Mouse (Mus musculus) liver, embryonic 18 days (tissue): ENCODE measurements around the gene Gm13698. TPM values are rescaled to one million over a fixed set of nuclear protein-coding genes. Genes with fewer than 3 reads are reported as not detected.

Source experiments
- polyA plus RNA-seq: library from polyadenylated mRNA; depleted of rRNA; stranded (reverse); fragments of >200 nt; gene quantifications from 2 replicates; pipeline ENCODE4 v1.2.3, GENCODE M21; 2012; rRNA removed

Gm13698 gene
- polyA plus RNA-seq, result not detected in 2 replicates

GRCm38 (mm10) chr2:83955393-83955792 lies at the start of gene Gm13698:
Gene Gm13698 (plus strand): TSS chr2:83955693.

GRCm38 (mm10) chr2:83940931-83941361 lies 14.5 kb upstream of the Gm13698 start, which contains the start of gene Zswim2:
Gene Zswim2 (minus strand): TSS chr2:83941228.

GRCm38 (mm10) chr2:83961203-83961602 lies 5.7 kb downstream of the Gm13698 start, which contains the start of gene Gm13693:
Gene Gm13693 (plus strand): TSS chr2:83961503.

GRCm38 (mm10) chr2:83967013-83967412 lies 11.5 kb downstream of the Gm13698 start, which contains the start of gene Gm13695:
Gene Gm13695 (plus strand): TSS chr2:83967313.

DNA sequence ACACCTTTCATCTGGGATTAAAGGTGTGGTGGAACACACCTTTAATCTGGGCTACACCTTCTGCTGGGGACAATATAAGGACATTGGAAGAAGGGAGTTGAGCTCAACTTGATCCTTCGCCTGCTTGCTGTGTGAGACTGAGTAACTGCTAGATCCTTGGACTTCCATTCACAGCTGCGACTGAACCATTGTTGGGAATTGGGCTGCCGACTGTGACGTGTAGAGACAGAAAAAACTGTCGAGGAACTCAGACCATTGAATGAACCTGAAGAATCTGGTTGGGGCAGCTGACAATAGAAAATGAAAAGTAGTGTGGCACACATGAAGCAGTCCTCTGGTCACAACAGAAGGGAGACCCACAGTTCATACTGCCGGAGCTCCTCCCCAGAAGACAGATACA lies 17.3 kb downstream of the Gm13698 start, which contains the start of gene Gm13696:
Gm13696 (plus strand) TSS at position 301 of the 400 bp plus-strand sequence.

GRCm38 (mm10) chr2:83978633-83979032 lies 23.1 kb downstream of the Gm13698 start, which contains the start of gene Gm13694:
Gene Gm13694 (plus strand): TSS chr2:83978933.

DNA sequence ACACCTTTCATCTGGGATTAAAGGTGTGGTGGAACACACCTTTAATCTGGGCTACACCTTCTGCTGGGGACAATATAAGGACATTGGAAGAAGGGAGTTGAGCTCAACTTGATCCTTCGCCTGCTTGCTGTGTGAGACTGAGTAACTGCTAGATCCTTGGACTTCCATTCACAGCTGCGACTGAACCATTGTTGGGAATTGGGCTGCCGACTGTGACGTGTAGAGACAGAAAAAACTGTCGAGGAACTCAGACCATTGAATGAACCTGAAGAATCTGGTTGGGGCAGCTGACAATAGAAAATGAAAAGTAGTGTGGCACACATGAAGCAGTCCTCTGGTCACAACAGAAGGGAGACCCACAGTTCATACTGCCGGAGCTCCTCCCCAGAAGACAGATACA lies 28.9 kb downstream of the Gm13698 start, which contains the start of gene Gm13697:
Gm13697 (plus strand) TSS at position 301 of the 400 bp plus-strand sequence.

DNA sequence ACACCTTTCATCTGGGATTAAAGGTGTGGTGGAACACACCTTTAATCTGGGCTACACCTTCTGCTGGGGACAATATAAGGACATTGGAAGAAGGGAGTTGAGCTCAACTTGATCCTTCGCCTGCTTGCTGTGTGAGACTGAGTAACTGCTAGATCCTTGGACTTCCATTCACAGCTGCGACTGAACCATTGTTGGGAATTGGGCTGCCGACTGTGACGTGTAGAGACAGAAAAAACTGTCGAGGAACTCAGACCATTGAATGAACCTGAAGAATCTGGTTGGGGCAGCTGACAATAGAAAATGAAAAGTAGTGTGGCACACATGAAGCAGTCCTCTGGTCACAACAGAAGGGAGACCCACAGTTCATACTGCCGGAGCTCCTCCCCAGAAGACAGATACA lies 34.8 kb downstream of the Gm13698 start, which contains the start of gene Gm13691:
Gm13691 (plus strand) TSS at position 301 of the 400 bp plus-strand sequence.

Other genes with a start within 250 kb of the Gm13698 start
- gene Itgav, start 231.3 kb upstream of the Gm13698 start, polyA plus RNA-seq, result 9.5 and 9.7 TPM in 2 replicates
- gene Fam171b, start 143.1 kb upstream of the Gm13698 start, polyA plus RNA-seq, result 0.28 and 0.39 TPM in 2 replicates
- gene Zswim2, start 14.5 kb upstream of the Gm13698 start, polyA plus RNA-seq, result not detected in 2 replicates
- gene Gm13693, start 5.8 kb downstream of the Gm13698 start, polyA plus RNA-seq, result not detected in 2 replicates
- not detected in 2 replicates for gene Gm13695, start 11.6 kb downstream of the Gm13698 start, polyA plus RNA-seq
- gene Gm13696, start 17.4 kb downstream of the Gm13698 start, polyA plus RNA-seq, result not detected in 2 replicates
- gene Gm13694, start 23.2 kb downstream of the Gm13698 start, polyA plus RNA-seq, result not detected in 2 replicates
- gene Gm13697, start 29.1 kb downstream of the Gm13698 start, polyA plus RNA-seq, result not detected in 2 replicates
- not detected in 2 replicates for gene Gm13691, start 34.9 kb downstream of the Gm13698 start, polyA plus RNA-seq